Mouse (Mus musculus) left cerebral cortex, postnatal 10 days (tissue): ENCODE results near the gene Dennd1b. TPM values are rescaled to one million over a fixed set of nuclear protein-coding genes. Genes with fewer than 3 reads are reported as not detected.

Experiments
- DNase-seq, 2 experiments: peaks; one replicate each; pipeline ENCODE4 v3.0.0; 2021 to 2022; ENCODE audit warnings: low spot score in 2 of 2, mixed read lengths in 1 of 2; ENCODE audit errors: extremely low spot score in 1 of 2
- intact Hi-C: fragments of 180-260 bp; cut with DNase I; formaldehyde crosslinking; loops from one replicate; pipeline ENCODE4 v1.15.1; 2025
- total RNA-seq, 2 experiments: library from RNA; stranded (reverse); gene quantifications; 2 replicates each; pipeline ENCODE4 v1.2.3; 2021

Dennd1b gene
- total RNA-seq, 2 experiments from 2014 or later = 20.0 to 20.4 TPM

DNA sequence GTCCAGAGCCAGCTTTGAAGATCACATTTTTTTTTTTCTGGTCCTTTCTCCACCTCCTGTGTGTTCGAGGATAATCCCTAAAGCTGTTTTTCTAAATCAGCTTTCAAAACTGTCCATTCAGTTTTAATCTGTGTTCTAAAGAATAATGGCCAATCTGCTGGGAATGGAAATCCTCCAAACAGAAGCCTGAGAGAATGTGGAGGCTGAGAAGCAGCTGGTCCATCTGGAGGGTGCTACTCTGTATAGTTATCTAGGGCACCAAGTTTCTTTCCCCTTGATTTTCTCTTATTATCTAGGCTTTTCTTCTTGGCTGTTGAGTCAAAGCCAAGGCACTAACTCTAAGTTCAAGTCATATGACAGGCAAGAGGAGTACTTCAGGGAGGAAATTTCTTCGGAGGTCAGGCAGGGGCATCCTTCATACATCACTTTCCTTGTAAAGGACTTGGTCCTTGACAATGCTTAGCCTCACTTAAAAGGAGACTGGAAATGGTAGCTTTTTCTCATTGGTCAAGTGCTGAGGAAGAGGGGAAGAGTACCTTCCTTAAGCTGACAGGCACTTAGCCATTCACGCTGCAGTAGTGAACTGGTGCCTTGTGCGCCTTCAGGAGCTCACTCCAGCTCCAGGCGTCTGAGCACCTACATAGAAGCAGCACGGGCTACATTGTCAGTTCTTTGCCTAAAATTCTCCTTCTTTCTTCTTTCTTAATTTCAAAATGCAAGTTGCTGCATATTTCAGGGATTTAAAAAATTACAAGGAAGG is 32.6 kb downstream of the Dennd1b start:
- DNase-seq = peak in 1 of 2 experiments; percentile 59
- intact Hi-C loops = no loop called here

DNA sequence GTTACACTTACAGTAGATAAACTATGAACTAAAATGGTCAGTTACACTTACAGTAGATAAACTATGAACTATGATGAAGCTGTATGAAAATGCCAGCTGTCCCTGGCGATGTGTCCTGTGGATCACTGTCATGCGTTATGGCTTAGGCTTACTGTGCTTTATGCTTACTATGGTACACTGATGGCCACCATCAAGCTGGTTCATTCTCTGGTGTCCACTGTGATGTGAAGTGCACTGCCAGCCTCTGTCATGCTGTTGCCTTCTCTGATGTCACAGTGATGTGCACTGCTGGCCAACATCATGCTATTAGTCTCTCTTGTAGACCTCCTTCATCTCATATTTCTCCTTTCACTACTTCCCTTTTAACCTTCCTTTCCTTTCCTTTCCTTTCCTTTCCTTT is 33.4 kb downstream of the Dennd1b start:
- DNase-seq = no peak
- intact Hi-C loops = no loop called here

DNA sequence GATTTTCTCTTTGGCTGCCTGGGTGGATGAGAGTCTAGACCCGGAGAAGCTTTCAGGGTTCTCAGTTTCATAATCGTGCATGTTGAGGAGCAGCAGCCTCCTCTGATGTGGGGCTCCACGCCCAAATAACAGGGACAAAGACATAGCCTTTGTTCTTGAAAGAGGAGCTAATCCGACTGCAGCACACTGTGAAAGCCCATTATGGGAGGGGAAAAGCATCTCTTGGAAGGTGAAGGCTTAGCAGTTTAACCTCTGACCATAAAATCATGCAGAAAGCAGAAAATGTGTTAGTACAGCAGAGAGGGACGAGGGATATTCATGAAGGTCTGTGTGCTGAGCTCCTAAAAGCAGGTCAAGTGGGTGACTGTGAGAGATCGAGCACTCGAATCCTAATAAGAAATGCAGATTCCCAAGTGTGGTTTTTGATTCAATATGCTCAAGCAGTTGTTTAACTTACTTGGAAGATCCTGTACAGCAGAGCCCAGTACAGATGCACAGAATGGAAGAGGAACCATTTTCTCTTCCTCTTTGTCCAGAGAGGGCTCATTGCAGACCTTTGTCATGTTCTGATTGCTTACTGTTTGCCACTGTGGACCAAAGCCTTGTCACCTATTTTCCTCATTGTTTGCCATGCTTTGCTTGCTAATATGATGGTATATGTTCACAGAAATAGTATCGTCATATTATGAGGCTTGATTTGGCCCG is 37.6 kb downstream of the Dennd1b start:
- no peak for DNase-seq
- intact Hi-C loops = no loop called here

DNA sequence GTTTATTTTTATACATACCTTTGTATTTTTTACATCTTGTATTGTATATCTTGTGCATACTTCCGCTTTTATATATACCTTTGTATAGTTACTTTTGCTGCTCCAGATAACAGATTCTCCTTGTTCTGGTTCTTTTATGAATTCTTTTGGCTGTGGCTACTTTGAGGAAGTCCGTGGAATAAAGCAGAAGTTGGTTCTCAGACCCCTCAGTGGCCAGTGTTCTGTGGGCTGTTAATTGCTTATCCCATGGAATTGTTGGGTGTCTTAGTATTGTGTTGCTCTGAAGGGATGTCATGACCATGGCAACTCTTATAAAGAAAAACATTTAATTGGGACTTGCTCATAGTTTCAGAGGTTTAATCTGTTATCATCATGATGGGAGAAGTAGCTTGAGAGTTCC is 40.3 kb downstream of the Dennd1b start:
- intact Hi-C loops = no loop called here
- no peak for DNase-seq

DNA sequence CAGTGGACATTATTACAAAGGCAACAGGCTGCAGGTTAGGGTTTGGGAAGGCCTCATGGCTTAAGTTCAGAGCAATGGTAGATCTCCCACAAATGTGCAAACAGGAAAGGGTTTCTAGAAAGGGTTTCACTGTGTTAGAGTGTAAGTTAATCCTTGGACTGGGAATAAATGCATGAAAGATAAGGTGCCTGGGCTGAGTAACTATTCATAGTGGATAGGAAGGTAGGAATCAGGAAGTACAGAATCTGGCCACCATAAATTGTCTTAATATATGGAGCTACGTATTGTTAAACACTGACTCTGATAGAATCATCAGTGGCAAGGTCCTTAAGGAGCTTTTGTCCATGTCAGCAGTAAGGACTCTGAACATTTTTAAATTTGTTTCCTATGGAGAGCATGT is 42.8 kb downstream of the Dennd1b start:
- no peak for DNase-seq
- intact Hi-C loops = no loop called here

- intact Hi-C loops = no loop called here
- DNase-seq = no peak
Measured at GRCm38 (mm10) chr1:139007475-139007874, 44.2 kb downstream of the Dennd1b start.

GRCm38 (mm10) chr1:139015118-139015788 is 52.0 kb downstream of the Dennd1b start:
- intact Hi-C loops = no loop called here

DNA sequence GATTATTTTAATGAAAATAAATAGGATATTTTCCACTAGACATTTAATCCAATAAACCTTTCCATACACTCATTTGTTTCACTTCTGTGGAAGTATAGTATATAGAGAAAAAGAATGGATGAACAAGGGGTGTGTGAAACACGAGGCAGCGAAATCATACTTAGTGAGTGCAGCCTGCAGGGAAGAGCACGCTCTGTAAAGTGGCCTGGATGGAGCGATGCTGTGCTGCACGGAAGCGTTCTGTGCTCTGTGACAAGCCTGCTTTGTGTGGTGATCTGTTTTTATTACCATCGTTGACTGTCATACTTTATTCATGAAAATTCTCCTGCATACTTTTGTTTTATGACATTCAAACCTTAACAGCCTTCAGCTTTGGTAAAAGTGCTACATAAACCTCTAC is 58.1 kb downstream of the Dennd1b start:
- intact Hi-C loops = no loop called here
- DNase-seq = no peak

More at GRCm38 (mm10) chr1:139015118-139015788, 52.0 kb downstream of the Dennd1b start:
- no peak for DNase-seq

DNA sequence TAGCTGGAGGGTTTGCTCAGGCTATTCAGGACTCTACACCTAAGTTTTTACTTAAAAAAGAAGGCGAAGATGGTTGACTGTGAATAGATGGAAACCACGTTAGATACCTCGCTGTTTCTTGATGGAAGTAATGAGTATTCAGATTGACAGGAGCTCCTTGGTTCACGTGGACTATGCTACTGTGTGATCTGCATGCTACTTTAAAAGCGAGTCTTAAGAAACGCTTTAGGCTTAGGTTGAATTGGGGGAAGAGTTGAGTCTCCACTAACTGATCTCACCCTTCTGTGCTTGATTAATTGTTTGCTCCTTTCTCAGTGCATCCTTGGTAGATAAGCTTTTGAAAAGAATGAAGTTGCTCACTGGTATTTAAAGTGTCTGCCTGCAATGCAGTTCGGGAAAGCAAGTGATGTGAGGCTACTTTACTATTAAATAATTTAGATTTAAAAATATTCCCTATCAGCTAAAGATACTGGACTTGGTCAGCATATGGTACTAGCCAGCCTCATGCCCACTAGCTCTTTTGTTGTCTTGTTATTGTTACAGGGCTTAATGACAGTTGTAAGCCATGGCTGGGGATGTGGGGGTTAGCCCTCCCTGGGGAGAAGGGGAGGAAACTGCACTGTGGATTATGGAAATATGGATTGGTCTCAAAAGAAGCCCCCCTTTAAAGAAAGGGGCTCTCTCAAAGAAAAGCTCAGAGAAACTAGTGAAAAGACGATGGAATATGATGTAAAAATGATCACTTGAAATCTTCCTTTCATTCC is 62.8 kb downstream of the Dennd1b start:
- intact Hi-C loops = no loop called here
- no peak for DNase-seq

GRCm38 (mm10) chr1:139029521-139029920 is 66.3 kb downstream of the Dennd1b start:
- DNase-seq = no peak
- intact Hi-C loops = no loop called here

- no peak for DNase-seq
- intact Hi-C loops = no loop called here
Measured at GRCm38 (mm10) chr1:139032411-139032810, 69.2 kb downstream of the Dennd1b start.

DNA sequence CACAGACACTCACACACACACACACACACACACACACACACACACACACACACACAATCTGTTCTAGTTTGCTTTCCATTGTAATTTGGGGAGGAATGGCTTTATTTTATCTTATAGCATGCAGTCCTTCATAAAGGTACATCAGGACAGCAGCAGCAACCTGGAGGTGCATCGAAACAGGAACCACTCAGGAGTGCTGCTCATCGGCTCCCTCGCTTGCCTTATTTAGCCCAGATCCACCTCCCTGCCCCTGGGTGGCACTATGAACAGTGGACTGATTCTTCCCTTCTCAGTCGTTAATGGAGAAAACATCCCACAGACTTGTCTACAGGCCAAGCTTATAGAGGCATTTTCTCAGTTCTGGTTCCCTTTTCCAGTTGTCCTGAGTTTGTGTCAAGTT is 71.9 kb downstream of the Dennd1b start:
- no peak for DNase-seq
- intact Hi-C loops = no loop called here

DNA sequence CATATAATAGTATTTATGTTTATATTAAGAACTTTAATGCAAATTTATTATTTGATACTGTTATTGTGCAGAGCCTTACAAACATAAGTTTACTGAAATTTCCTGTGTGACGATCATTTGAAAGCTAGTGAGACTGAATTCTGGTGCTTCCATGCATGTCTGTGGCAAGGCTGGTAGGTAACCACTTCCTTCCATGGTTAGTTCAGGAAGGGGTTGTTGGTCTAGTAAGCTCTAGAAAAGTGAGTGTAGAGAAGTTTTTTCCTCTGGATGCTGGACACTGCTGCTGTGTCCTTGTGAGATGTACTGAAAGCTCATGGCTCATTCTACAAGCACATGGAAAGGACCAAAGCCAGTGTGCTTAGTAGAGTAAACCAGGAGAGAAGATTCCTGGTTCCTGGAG is 73.1 kb downstream of the Dennd1b start:
- DNase-seq = no peak
- intact Hi-C loops = no loop called here

GRCm38 (mm10) chr1:139036768-139037507 is 73.7 kb downstream of the Dennd1b start:
- no peak for DNase-seq
- intact Hi-C loops = no loop called here

DNA sequence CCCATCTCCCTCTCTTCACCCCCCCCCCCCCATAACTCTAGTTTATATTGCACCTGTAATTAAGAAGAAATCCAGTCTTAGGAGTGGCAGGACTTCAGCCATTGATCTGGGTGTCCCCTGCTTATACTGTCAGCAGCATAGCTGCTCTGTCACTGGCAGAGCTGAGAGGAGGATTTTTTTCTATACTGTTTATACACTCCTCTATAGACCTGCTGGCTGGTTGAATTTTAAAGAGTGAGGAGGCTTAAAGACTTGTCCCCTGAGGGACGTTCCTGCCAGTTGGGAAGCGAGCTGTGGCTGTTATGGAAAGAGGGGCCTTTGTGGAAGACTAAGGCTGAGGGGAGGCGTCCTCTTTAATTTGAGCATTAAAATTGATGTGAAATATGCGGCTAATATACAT is 74.8 kb downstream of the Dennd1b start:
- no peak for DNase-seq
- intact Hi-C loops = no loop called here

- intact Hi-C loops = no loop called here
- no peak for DNase-seq
Measured at GRCm38 (mm10) chr1:139038620-139039019, 75.4 kb downstream of the Dennd1b start.

DNA sequence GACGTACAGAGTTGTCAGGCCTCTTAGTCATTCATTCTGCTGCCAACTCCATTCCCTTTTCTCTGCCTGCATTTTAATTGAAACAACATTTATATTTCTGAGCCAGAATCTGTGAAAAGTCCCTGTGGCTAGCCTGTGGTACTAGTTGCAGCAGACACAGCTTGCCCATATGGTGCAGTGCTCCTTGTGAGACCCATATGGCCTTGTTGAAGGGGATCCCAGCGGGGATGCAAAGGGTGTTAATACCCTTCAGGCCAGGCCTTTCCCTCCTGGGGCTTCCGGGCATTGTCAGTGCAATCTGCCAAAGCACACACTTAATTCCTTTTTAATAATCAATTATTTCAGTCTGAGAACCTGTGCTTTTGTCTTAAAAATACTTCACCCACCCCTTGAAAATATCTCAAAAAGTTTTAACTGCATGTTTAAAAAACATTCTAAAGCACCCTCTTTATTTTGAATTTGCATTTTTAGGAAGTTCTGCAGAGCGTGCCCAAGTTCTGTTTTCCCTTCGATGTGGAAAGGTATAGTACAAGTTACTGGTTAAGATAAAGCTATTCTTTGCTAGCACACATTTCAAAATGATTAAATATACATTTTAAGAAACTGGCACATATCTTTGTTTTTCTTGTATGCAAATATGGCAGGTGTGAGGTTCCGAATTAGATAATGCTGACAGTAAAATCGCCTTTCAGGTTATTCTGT is 76.4 kb downstream of the Dennd1b start:
- intact Hi-C loops = no loop called here
- DNase-seq = no peak

GRCm38 (mm10) chr1:139049075-139049474 is 85.8 kb downstream of the Dennd1b start:
- intact Hi-C loops = no loop called here

More at GRCm38 (mm10) chr1:139049075-139049474, 85.8 kb downstream of the Dennd1b start:
- DNase-seq = no peak
